Mouse (Mus musculus) stomach, postnatal 0 days (tissue): Measurements from ENCODE around the gene Rassf2. TPM values are rescaled to one million over a fixed set of nuclear protein-coding genes. Genes with fewer than 3 reads are reported as not detected.

Experiments used
- ATAC-seq: fragments of 200-750 bp; cut with Nextera tagmentation; 2 replicates; pipeline ENCODE4 v1.8.0; 2017; ENCODE audit not compliant: low FRiP score, low TSS enrichment
- DNase-seq: peaks from one replicate; pipeline ENCODE4 v3.0.0-alpha.2; 2016; ENCODE audit warnings: low spot score
- H3K27ac ChIP-seq: fragments of 300-500 bp; sonication (generic); replicated peaks from 2 replicates; pipeline ENCODE4 v1.5.1; 2014; ENCODE audit warnings: mild to moderate bottlenecking, control low read depth
- H3K27me3 ChIP-seq: fragments of 300-500 bp; sonication (generic); 2 replicates; pipeline ENCODE4 v1.6.1; 2014; ENCODE audit warnings: low read length; ENCODE audit not compliant: control insufficient read depth, insufficient read depth
- H3K36me3 ChIP-seq: fragments of 300-500 bp; sonication (generic); 2 replicates; pipeline ENCODE4 v1.6.1; 2014; ENCODE audit warnings: low read length, mixed read lengths; ENCODE audit not compliant: control insufficient read depth, insufficient read depth
- H3K4me1 ChIP-seq: fragments of 300-500 bp; sonication (generic); replicated peaks from 2 replicates; pipeline ENCODE4 v1.6.1; 2014; ENCODE audit warnings: antibody characterized with exemption; ENCODE audit not compliant: control insufficient read depth, insufficient read depth
- H3K4me2 ChIP-seq: fragments of 300-500 bp; sonication (generic); replicated peaks from 2 replicates; pipeline ENCODE4 v1.6.1; 2014; ENCODE audit warnings: low read depth, mild to moderate bottlenecking, control low read depth, moderate library complexity
- H3K4me3 ChIP-seq: fragments of 300-500 bp; sonication (generic); 2 replicates; pipeline ENCODE4 v1.5.1; 2014; ENCODE audit warnings: low read depth, low read length, control low read depth
- H3K9ac ChIP-seq: fragments of 300-500 bp; sonication (generic); 2 replicates; pipeline ENCODE4 v1.6.1; 2014; ENCODE audit warnings: mild to moderate bottlenecking, low read length, control low read depth, mixed read lengths
- H3K9me3 ChIP-seq: fragments of 300-500 bp; sonication (generic); 2 replicates; pipeline ENCODE4 v1.6.1; 2016; ENCODE audit warnings: low read length; ENCODE audit not compliant: control insufficient read depth
- CTCF ChIP-seq: IDR thresholded peaks from 2 replicates; pipeline ENCODE4 v1.5.1; 2016; ENCODE audit warnings: antibody characterized with exemption, low read depth, mild to moderate bottlenecking, moderate library complexity
- EP300 ChIP-seq: optimal IDR thresholded peaks from 2 replicates; pipeline ENCODE3; 2016; ENCODE audit warnings: antibody characterized with exemption
- WGBS: fragments of 180-500 bp; shearing (Covaris S2); extraction: QIAGEN DNeasy Blood & Tissue Kit; methylation state at CpG from one replicate; pipeline ENCODE4 v1.1.7; 2014; 5-methylcytosine and 5-hydroxymethylcytosine counted together
- polyA plus RNA-seq: library from polyadenylated mRNA; unstranded; fragments of >200 nt; fragmentation: Nextera tagmentation; extraction: Ambion mirVana; gene quantifications from 2 replicates; pipeline ENCODE4 v1.2.1, GENCODE M21; 2015

Gene Rassf2
- polyA plus RNA-seq, 1 experiment from 2014 or later, result 4.6 TPM

- ATAC-seq (no peak), DNase-seq (no peak)
- no peaks in the 10 kb centered on the region for H3K36me3 ChIP-seq
- H3K9me3 ChIP-seq, result no peaks in the 10 kb centered on the region
- no peaks in the 10 kb centered on the region for H3K27me3 ChIP-seq
- no peaks in the 10 kb centered on the region for H3K4me1 ChIP-seq
- WGBS, result 69% methylated on average over 4 of the region's 4 CpGs
- no peak overlapping the region for H3K4me2 ChIP-seq
- H3K9ac ChIP-seq, result no peak overlapping the region
- no peak overlapping the region for H3K4me3 ChIP-seq
- H3K27ac ChIP-seq, result no peak overlapping the region
- TF ChIP-seq CTCF, result no peak
- no peak for TF ChIP-seq EP300
Observed at GRCm38 (mm10) chr2:131993151-131993550, 36.9 kb downstream of the Rassf2 start.

GRCm38 (mm10) chr2:131992487-131992886, 37.6 kb downstream of the Rassf2 start:
- Histone ChIP-seq H3K9me3 (no peaks in the 10 kb centered on the region), H3K9ac (no peak overlapping the region), H3K27ac (no peak overlapping the region), H3K4me1 (no peaks in the 10 kb centered on the region), H3K36me3 (no peaks in the 10 kb centered on the region), H3K4me2 (no peak overlapping the region), H3K27me3 (no peaks in the 10 kb centered on the region), H3K4me3 (no peak overlapping the region)
- ATAC-seq (no peak), DNase-seq (no peak)
- TF ChIP-seq CTCF (no peak), EP300 (no peak)
- 81% methylated on average over 2 of the region's 2 CpGs for WGBS

- Histone ChIP-seq H3K9ac (no peak overlapping the region), H3K4me1 (no peaks in the 10 kb centered on the region), H3K27me3 (no peaks in the 10 kb centered on the region), H3K27ac (no peak overlapping the region), H3K36me3 (no peaks in the 10 kb centered on the region), H3K9me3 (no peaks in the 10 kb centered on the region), H3K4me3 (no peak overlapping the region), H3K4me2 (no peak overlapping the region)
- DNase-seq, result no peak
- no peak for TF ChIP-seq EP300
- no peak for TF ChIP-seq CTCF
- WGBS, result 70% methylated on average over 2 of the region's 2 CpGs
- no peak for ATAC-seq
Observed at GRCm38 (mm10) chr2:131988550-131988949, 41.5 kb downstream of the Rassf2 start.

- Histone ChIP-seq H3K4me3 (no peak overlapping the region), H3K9ac (no peak overlapping the region), H3K4me1 (no peaks in the 10 kb centered on the region), H3K4me2 (no peak overlapping the region), H3K9me3 (no peaks in the 10 kb centered on the region), H3K36me3 (no peaks in the 10 kb centered on the region), H3K27me3 (no peaks in the 10 kb centered on the region), H3K27ac (no peak overlapping the region)
- DNase-seq (no peak), ATAC-seq (no peak)
- 33% methylated on average over 3 of the region's 3 CpGs for WGBS
- peak; percentile 48 for TF ChIP-seq CTCF
- TF ChIP-seq EP300, result no peak
Observed at GRCm38 (mm10) chr2:131987950-131988349, 42.1 kb downstream of the Rassf2 start.

- ATAC-seq, result peak; percentile 76; the same call in 1 of the 2 replicates
- Histone ChIP-seq H3K36me3 (no peaks in the 10 kb centered on the region), H3K4me2 (no peak overlapping the region), H3K9ac (no peak overlapping the region), H3K4me3 (no peak overlapping the region), H3K9me3 (no peaks in the 10 kb centered on the region; the same call in 1 of the 2 replicates), H3K27me3 (no peaks in the 10 kb centered on the region), H3K4me1 (no peaks in the 10 kb centered on the region), H3K27ac (no peak overlapping the region)
- WGBS, result 14% methylated on average over 6 of the region's 6 CpGs
- peak; percentile 48 for DNase-seq
- no peak for TF ChIP-seq EP300
- TF ChIP-seq CTCF, result peak; percentile 99
Observed at GRCm38 (mm10) chr2:131982546-131983196, 47.4 kb downstream of the Rassf2 start.

- TF ChIP-seq EP300 (peak; percentile 50), CTCF (no peak)
- H3K9me3 ChIP-seq, result no peaks in the 10 kb centered on the region; the same call in 1 of the 2 replicates
- no peaks in the 10 kb centered on the region for H3K4me1 ChIP-seq
- H3K27me3 ChIP-seq, result no peaks in the 10 kb centered on the region
- WGBS, result 35% methylated on average over 9 of the region's 9 CpGs
- no peak overlapping the region for H3K4me3 ChIP-seq
- H3K4me2 ChIP-seq, result no peak overlapping the region
- H3K27ac ChIP-seq, result no peak overlapping the region
- no peak for DNase-seq
- no peak overlapping the region for H3K9ac ChIP-seq
- ATAC-seq, result peak; percentile 45; the same call in 1 of the 2 replicates
- no peaks in the 10 kb centered on the region for H3K36me3 ChIP-seq
Observed at GRCm38 (mm10) chr2:131980866-131981265, 49.2 kb downstream of the Rassf2 start.
